Mouse (Mus musculus) neural tube, embryonic 13.5 days (tissue): Measurements from ENCODE around the gene 4930412O13Rik. TPM values are rescaled to one million over a fixed set of nuclear protein-coding genes. Genes with fewer than 3 reads are reported as not detected.

Experiments used
- ATAC-seq: fragments of 200-750 bp; cut with Nextera tagmentation; 2 replicates; pipeline ENCODE4 v1.8.0; 2017; ENCODE audit warnings: low read depth, mild to moderate bottlenecking, moderate TSS enrichment, moderate library complexity
- H3K27ac ChIP-seq: fragments of 300-500 bp; sonication (generic); replicated peaks from 2 replicates; pipeline ENCODE4 v1.5.1; 2015; ENCODE audit warnings: moderate library complexity, mild to moderate bottlenecking, inconsistent platforms
- H3K27me3 ChIP-seq: fragments of 300-500 bp; sonication (generic); 2 replicates; pipeline ENCODE4 v1.6.1; 2015; ENCODE audit warnings: mild to moderate bottlenecking, inconsistent platforms
- H3K36me3 ChIP-seq: fragments of 300-500 bp; sonication (generic); 2 replicates; pipeline ENCODE4 v1.6.1; 2015; ENCODE audit warnings: mild to moderate bottlenecking, inconsistent platforms
- H3K4me1 ChIP-seq: fragments of 300-500 bp; sonication (generic); replicated peaks from 2 replicates; pipeline ENCODE4 v1.6.1; 2015; ENCODE audit warnings: inconsistent platforms
- H3K4me2 ChIP-seq: fragments of 300-500 bp; sonication (generic); 2 replicates; pipeline ENCODE4 v1.6.1; 2015; ENCODE audit warnings: inconsistent platforms, mild to moderate bottlenecking, moderate library complexity
- H3K4me3 ChIP-seq: fragments of 300-500 bp; sonication (generic); 2 replicates; pipeline ENCODE4 v1.5.1; 2015; ENCODE audit warnings: mild to moderate bottlenecking, inconsistent platforms
- H3K9ac ChIP-seq: fragments of 300-500 bp; sonication (generic); 2 replicates; pipeline ENCODE4 v1.6.1; 2015; ENCODE audit warnings: moderate library complexity, mild to moderate bottlenecking, inconsistent platforms
- H3K9me3 ChIP-seq: fragments of 300-500 bp; sonication (generic); 2 replicates; pipeline ENCODE4 v1.6.1; 2016; ENCODE audit warnings: inconsistent platforms
- WGBS: fragments of 180-500 bp; shearing (Covaris S2); methylation state at CpG from one replicate; pipeline ENCODE4 v1.1.7; 2015; 5-methylcytosine and 5-hydroxymethylcytosine counted together
- polyA plus RNA-seq: library from polyadenylated mRNA; unstranded; fragments of >200 nt; fragmentation: Nextera tagmentation; extraction: Ambion mirVana; gene quantifications from 2 replicates; pipeline ENCODE4 v1.2.1, GENCODE M21; 2015

4930412O13Rik gene
- polyA plus RNA-seq: 0.29 TPM in 1 of 2 replicates, not detected in the other

- H3K4me1 ChIP-seq: peaks cover 49% of the 10 kb centered on the region
- no peaks in the 10 kb centered on the region for H3K36me3 ChIP-seq
- peak within 1 kb of the TSS; percentile 17 for H3K4me3 ChIP-seq
- peak within 1 kb of the TSS; percentile 67 for H3K4me2 ChIP-seq
- peak within 1 kb of the TSS; percentile 23; the same call in 1 of the 2 replicates for H3K9ac ChIP-seq
- WGBS: under 1% methylated on average over 35 of the region's 35 CpGs
- no peak within 1 kb of the TSS for H3K27ac ChIP-seq
- H3K27me3 ChIP-seq: peaks cover 95% of the 10 kb centered on the region
- 0 out of 2 replicates have a peak, but pooled peaks have one; percentile 0 for ATAC-seq
- no peaks in the 10 kb centered on the region for H3K9me3 ChIP-seq
Observed at GRCm38 (mm10) chr2:9881051-9881591, at the start of gene 4930412O13Rik. 4930412O13Rik (plus strand) TSS chr2:9881252.

DNA sequence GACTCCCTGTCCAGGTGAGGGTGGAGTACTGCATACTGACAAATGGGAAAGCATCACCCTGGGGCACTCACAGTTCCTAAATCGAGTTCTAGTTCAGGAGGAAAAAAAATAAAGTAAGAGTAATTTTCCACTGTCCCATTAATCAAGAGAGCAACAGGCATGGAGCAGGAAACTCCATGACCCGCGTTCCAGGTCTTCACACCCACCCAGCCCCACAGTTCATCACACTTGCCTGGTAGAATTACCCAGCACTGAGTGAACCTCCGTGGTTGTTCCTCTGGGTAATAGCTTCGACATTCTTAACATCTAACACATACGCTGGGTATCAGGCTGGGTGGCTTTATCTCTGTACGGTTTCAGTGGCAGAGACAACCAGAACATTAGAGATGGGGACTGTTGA is 47.3 kb upstream of the 4930412O13Rik start:
- no peaks in the 10 kb centered on the region for H3K27me3 ChIP-seq
- H3K4me3 ChIP-seq: no peak overlapping the region
- H3K4me1 ChIP-seq: peaks cover 6% of the 10 kb centered on the region
- no peak overlapping the region for H3K4me2 ChIP-seq
- no peaks in the 10 kb centered on the region for H3K9me3 ChIP-seq
- no peaks in the 10 kb centered on the region for H3K36me3 ChIP-seq
- WGBS: 88% methylated on average over 7 of the region's 7 CpGs
- no peak for ATAC-seq
- no peak overlapping the region for H3K9ac ChIP-seq
- H3K27ac ChIP-seq: no peak overlapping the region

GRCm38 (mm10) chr2:9835195-9835594 is 45.9 kb upstream of the 4930412O13Rik start:
- peak; percentile 53; the same call in 1 of the 2 replicates for ATAC-seq
- Histone ChIP-seq H3K4me1 (peaks cover 6% of the 10 kb centered on the region), H3K27me3 (no peaks in the 10 kb centered on the region), H3K4me3 (no peak overlapping the region), H3K27ac (0 out of 2 replicates have a peak overlapping the region, but pooled peaks have one; percentile 5), H3K9ac (no peak overlapping the region), H3K4me2 (no peak overlapping the region), H3K36me3 (no peaks in the 10 kb centered on the region), H3K9me3 (0 out of 2 replicates have a peak, but pooled peaks cover 5% of the 10 kb centered on the region)
- 34% methylated on average over 7 of the region's 7 CpGs for WGBS

GRCm38 (mm10) chr2:9852851-9853576 is 28.0 kb upstream of the 4930412O13Rik start:
- Histone ChIP-seq H3K4me1 (peaks cover 9% of the 10 kb centered on the region), H3K9ac (peak overlapping the region; percentile 27; the same call in 1 of the 2 replicates), H3K27me3 (no peaks in the 10 kb centered on the region), H3K9me3 (no peaks in the 10 kb centered on the region), H3K4me3 (no peak overlapping the region), H3K4me2 (peak overlapping the region; percentile 31), H3K27ac (no peak overlapping the region), H3K36me3 (no peaks in the 10 kb centered on the region)
- WGBS: 13% methylated on average over 13 of the region's 13 CpGs
- ATAC-seq: peak; percentile 69

- 0 out of 2 replicates have a peak, but pooled peaks cover 3% of the 10 kb centered on the region for H3K27me3 ChIP-seq
- H3K4me1 ChIP-seq: peaks cover 9% of the 10 kb centered on the region
- no peak for ATAC-seq
- no peak overlapping the region for H3K27ac ChIP-seq
- no peaks in the 10 kb centered on the region for H3K9me3 ChIP-seq
- no peaks in the 10 kb centered on the region for H3K36me3 ChIP-seq
- no peak overlapping the region for H3K4me3 ChIP-seq
- no peak overlapping the region for H3K9ac ChIP-seq
- H3K4me2 ChIP-seq: no peak overlapping the region
- 46% methylated on average over 4 of the region's 4 CpGs for WGBS
Observed at GRCm38 (mm10) chr2:9855861-9856260, 25.2 kb upstream of the 4930412O13Rik start.

DNA sequence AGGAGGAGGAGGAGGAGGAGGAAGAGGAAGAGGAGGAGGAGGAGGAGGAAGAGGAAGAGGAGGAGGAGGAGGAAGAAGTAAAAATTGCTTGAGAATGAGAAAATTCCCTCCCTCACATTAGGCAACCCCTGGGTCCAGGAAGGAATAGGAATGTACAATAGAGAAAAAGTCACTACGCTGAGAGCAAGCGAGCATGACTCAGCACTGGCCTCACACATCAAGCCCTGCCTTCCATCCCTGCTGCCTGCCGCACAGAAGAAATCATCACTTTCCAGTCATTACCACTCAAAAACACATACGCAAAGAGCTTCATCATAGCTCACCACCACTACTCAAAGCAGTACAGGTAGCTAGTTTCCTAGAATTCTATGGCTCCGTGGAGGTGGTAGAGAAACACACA is 20.4 kb upstream of the 4930412O13Rik start:
- 73% methylated on average over 5 of the region's 5 CpGs for WGBS

DNA sequence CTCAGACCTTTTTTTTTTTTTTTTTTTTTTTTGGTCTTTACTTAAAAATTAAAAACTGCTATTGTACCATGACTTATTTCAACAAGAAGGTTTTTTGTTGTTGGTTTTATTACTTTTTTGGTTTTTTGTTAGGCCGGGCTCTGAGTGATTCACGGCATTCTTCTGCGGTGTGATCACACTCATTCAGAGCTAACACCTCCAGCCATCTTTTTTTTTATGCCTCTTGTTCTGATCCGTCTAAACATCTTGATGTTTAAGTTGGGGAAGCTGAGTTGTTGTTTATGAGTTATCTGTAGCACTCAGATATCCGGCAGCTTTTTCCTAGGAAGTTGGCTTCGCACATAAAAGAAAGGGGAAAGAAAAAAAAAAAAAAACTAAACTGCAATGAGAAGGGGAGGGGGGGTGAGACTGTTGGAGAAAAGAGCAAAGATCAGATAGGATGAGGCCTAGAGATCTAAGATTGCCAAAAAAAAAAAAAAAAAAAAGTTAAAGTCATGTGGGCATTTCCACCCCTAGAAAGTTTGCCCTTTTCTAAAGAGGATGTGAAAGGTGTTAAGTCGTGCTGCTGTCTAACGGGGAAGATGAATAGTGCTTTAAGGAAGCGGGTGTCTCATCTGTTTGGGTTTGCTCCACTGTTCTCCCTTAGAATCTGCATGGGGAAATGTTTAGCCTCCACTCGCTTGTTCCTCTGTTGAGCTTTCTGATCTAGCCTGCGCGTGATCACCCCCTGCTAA is 13.8 kb upstream of the 4930412O13Rik start:
- H3K4me3 ChIP-seq: no peak overlapping the region
- no peak overlapping the region for H3K4me2 ChIP-seq
- no peak overlapping the region for H3K27ac ChIP-seq
- no peaks in the 10 kb centered on the region for H3K36me3 ChIP-seq
- WGBS: 63% methylated on average over 12 of the region's 12 CpGs
- no peak overlapping the region for H3K9ac ChIP-seq
- H3K4me1 ChIP-seq: no peaks in the 10 kb centered on the region
- H3K9me3 ChIP-seq: no peaks in the 10 kb centered on the region
- H3K27me3 ChIP-seq: peaks cover 28% of the 10 kb centered on the region
- ATAC-seq: no peak

More for the DNA sequence above, 20.4 kb upstream of the 4930412O13Rik start:
- no peak overlapping the region for H3K9ac ChIP-seq
- H3K27me3 ChIP-seq: 0 out of 2 replicates have a peak, but pooled peaks cover 3% of the 10 kb centered on the region
- no peak overlapping the region for H3K4me2 ChIP-seq
- no peak for ATAC-seq
- H3K4me1 ChIP-seq: no peaks in the 10 kb centered on the region
- no peak overlapping the region for H3K27ac ChIP-seq
- no peak overlapping the region for H3K4me3 ChIP-seq
- H3K9me3 ChIP-seq: no peaks in the 10 kb centered on the region
- no peaks in the 10 kb centered on the region for H3K36me3 ChIP-seq

- Histone ChIP-seq H3K9ac (no peak overlapping the region), H3K4me3 (no peak overlapping the region)
Observed at GRCm38 (mm10) chr2:9871141-9871716, 9.8 kb upstream of the 4930412O13Rik start.

DNA sequence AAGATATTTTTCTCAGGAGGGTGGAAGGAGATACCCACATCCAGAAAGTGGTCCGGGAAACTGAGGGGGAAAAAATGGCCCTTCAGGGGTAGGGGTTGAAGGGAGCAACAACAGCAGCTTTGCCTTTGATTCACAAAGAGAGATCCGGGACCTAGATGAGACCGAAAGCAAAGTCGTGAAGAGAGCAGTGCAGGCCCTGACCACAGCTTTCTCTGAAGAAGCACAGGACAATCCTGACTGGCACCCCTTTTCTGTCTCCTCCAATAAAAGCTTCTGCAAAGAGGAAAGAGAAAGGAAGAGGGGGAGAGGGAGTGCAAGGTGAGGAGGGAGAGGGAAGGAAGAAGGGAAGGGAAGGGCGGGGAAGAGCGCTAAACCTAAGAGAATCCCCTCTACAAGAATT is 9.3 kb upstream of the 4930412O13Rik start:
- ATAC-seq: no peak
- Histone ChIP-seq H3K27me3 (peaks cover 74% of the 10 kb centered on the region), H3K27ac (no peak overlapping the region), H3K4me2 (no peak overlapping the region), H3K4me3 (no peak overlapping the region), H3K9me3 (no peaks in the 10 kb centered on the region), H3K36me3 (no peaks in the 10 kb centered on the region), H3K9ac (no peak overlapping the region), H3K4me1 (peaks cover 19% of the 10 kb centered on the region)
- WGBS: 18% methylated on average over 6 of the region's 6 CpGs

More at GRCm38 (mm10) chr2:9871141-9871716, 9.8 kb upstream of the 4930412O13Rik start:
- H3K27ac ChIP-seq: no peak overlapping the region
- no peaks in the 10 kb centered on the region for H3K9me3 ChIP-seq
- peaks cover 18% of the 10 kb centered on the region for H3K4me1 ChIP-seq
- no peak overlapping the region for H3K4me2 ChIP-seq
- 31% methylated on average over 4 of the region's 4 CpGs for WGBS
- peaks cover 68% of the 10 kb centered on the region for H3K27me3 ChIP-seq
- no peak for ATAC-seq
- H3K36me3 ChIP-seq: no peaks in the 10 kb centered on the region

GRCm38 (mm10) chr2:9872682-9873081 is 8.4 kb upstream of the 4930412O13Rik start:
- Histone ChIP-seq H3K4me3 (peak overlapping the region; percentile 8; the same call in 1 of the 2 replicates), H3K4me1 (peaks cover 27% of the 10 kb centered on the region), H3K36me3 (no peaks in the 10 kb centered on the region), H3K9ac (no peak overlapping the region), H3K27ac (no peak overlapping the region), H3K9me3 (no peaks in the 10 kb centered on the region), H3K4me2 (peak overlapping the region; percentile 24), H3K27me3 (peaks cover 83% of the 10 kb centered on the region)
- ATAC-seq: no peak
- 2% methylated on average over 12 of the region's 12 CpGs for WGBS

- no peak overlapping the region for H3K4me3 ChIP-seq
- H3K4me1 ChIP-seq: peaks cover 36% of the 10 kb centered on the region
- whole genome bisulfite sequencing: 18% methylated on average over 2 of the region's 2 CpGs
- no peak overlapping the region for H3K27ac ChIP-seq
- peaks cover 93% of the 10 kb centered on the region for H3K27me3 ChIP-seq
- no peak for ATAC-seq
- no peak overlapping the region for H3K9ac ChIP-seq
- no peak overlapping the region for H3K4me2 ChIP-seq
- H3K36me3 ChIP-seq: no peaks in the 10 kb centered on the region
- no peaks in the 10 kb centered on the region for H3K9me3 ChIP-seq
Observed at GRCm38 (mm10) chr2:9873757-9874156, 7.3 kb upstream of the 4930412O13Rik start.
